Comparison of ENCODE assay signal across 8 mouse cellular contexts in genomic region chr3:94373090-94373489, GRCm38 (mm10). TPM values are rescaled to one million over a fixed set of nuclear protein-coding genes. Genes with fewer than 3 reads are reported as not detected.
DNase-seq lines count a peak whose midpoint lies in the region; ATAC-seq and TF ChIP-seq lines count a peak whose summit lies in the region.

No protein-coding gene starts in this region.

- peak overlapping the region; percentile 12 for H3K4me2 ChIP-seq in forebrain, embryonic 16.5 days (ENCODE audit: low read length)
- H3K4me2 ChIP-seq in limb, embryonic 12.5 days = peak overlapping the region; percentile 57
- H3K4me2 ChIP-seq in neural tube, embryonic 13.5 days = peak overlapping the region; percentile 45

- no peak overlapping the region for H3K27ac ChIP-seq in forebrain, embryonic 16.5 days (ENCODE audit: low read length)
- H3K27ac ChIP-seq in limb, embryonic 12.5 days = no peak overlapping the region
- no peak overlapping the region for H3K27ac ChIP-seq in neural tube, embryonic 13.5 days (replicated peaks)

- no peaks in the 10 kb centered on the region for H3K36me3 ChIP-seq in forebrain, embryonic 16.5 days (ENCODE audit: control insufficient read depth, insufficient read depth)
- H3K36me3 ChIP-seq in limb, embryonic 12.5 days = no peaks in the 10 kb centered on the region
- H3K36me3 ChIP-seq in neural tube, embryonic 13.5 days = no peaks in the 10 kb centered on the region

- CTCF ChIA-PET in Patski (lab: Charles Lee) = no interaction called here

- no peaks in the 10 kb centered on the region for H3K27me3 ChIP-seq in Patski
- no peaks in the 10 kb centered on the region for H3K27me3 ChIP-seq in forebrain, embryonic 16.5 days (replicated peaks; ENCODE audit: control insufficient read depth, insufficient read depth, low read length)
- peaks cover 35% of the 10 kb centered on the region for H3K27me3 ChIP-seq in limb, embryonic 12.5 days
- H3K27me3 ChIP-seq in neural tube, embryonic 13.5 days = peaks cover 14% of the 10 kb centered on the region

- no peaks in the 10 kb centered on the region for H3K9me3 ChIP-seq in forebrain, embryonic 16.5 days (ENCODE audit: control insufficient read depth, low read length)
- no peaks in the 10 kb centered on the region for H3K9me3 ChIP-seq in limb, embryonic 12.5 days
- no peaks in the 10 kb centered on the region for H3K9me3 ChIP-seq in neural tube, embryonic 13.5 days

- peaks cover 19% of the 10 kb centered on the region for H3K4me1 ChIP-seq in forebrain, embryonic 16.5 days (replicated peaks; ENCODE audit: control insufficient read depth, insufficient read depth, low read length)
- H3K4me1 ChIP-seq in limb, embryonic 12.5 days (replicated peaks) = peaks cover 33% of the 10 kb centered on the region
- H3K4me1 ChIP-seq in neural tube, embryonic 13.5 days (replicated peaks) = peaks cover 26% of the 10 kb centered on the region

- 1% methylated on average over 10 of the region's 10 CpGs for WGBS in forebrain, embryonic 16.5 days
- WGBS in limb, embryonic 12.5 days = 2% methylated on average over 10 of the region's 10 CpGs
- 4% methylated on average over 10 of the region's 10 CpGs for WGBS in neural tube, embryonic 13.5 days

- POLR2A ChIA-PET in Patski (lab: Charles Lee) = no interaction called here

- H3K4me3 ChIP-seq in forebrain, embryonic 16.5 days (replicated peaks; ENCODE audit: low read length) = no peak overlapping the region
- H3K4me3 ChIP-seq in limb, embryonic 12.5 days (replicated peaks) = peak overlapping the region; percentile 26
- H3K4me3 ChIP-seq in neural tube, embryonic 13.5 days = peak overlapping the region; percentile 8

- ATAC-seq in Patski = peak; percentile 11
- peak; percentile 34 for ATAC-seq in forebrain, embryonic 16.5 days
- ATAC-seq in limb, embryonic 12.5 days (ENCODE audit: insufficient number of reproducible peaks, insufficient read depth, low FRiP score, low TSS enrichment, low read depth) = no peak
- ATAC-seq in neural tube, embryonic 13.5 days (ENCODE audit: low read depth) = peak; percentile 38

- no peak for TF ChIP-seq CTCF in Patski (IDR thresholded peaks at IDR 0.05)

- peak; percentile 91 for DNase-seq in heart, adult 11 months
- DNase-seq in heart, adult 8-10 months (ENCODE audit: low spot score) = no peak
- DNase-seq in Patski (ENCODE audit: low read depth, low spot score) = no peak
- DNase-seq in urinary bladder, postnatal 25 days (ENCODE audit: low spot score) = no peak
- DNase-seq in frontal cortex, postnatal 25 days (ENCODE audit: low spot score in 2 of 2) = no peak

- in situ Hi-C loops in Patski (cut with MboI; ENCODE audit: low pct_unique_long_range_greater_than_20kb) = loop anchor here (25.0 kb wide), 1 partner anchor 611 kb away; the partner anchor contains the start of gene Gm5773

- 0 out of 2 replicates have a peak overlapping the region, but pooled peaks have one; percentile 35 for H3K9ac ChIP-seq in forebrain, embryonic 16.5 days (replicated peaks; ENCODE audit: low read depth, low read length)
- H3K9ac ChIP-seq in limb, embryonic 12.5 days (replicated peaks) = peak overlapping the region; percentile 40
- peak overlapping the region; percentile 34; the same call in 1 of the 2 replicates for H3K9ac ChIP-seq in neural tube, embryonic 13.5 days

RNA-seq across cellular contexts. Expression of gene Rorc, which starts 0.5 kb away (rescaled TPM):
- 10 to 100 TPM; 36.3 to 53.0 (median 47.2) TPM for total RNA-seq in heart, adult 8-10 months (2022)
- polyA plus RNA-seq in Patski (2021) = 16.1 TPM
- polyA plus RNA-seq in forebrain, embryonic 16.5 days (2015; fragmentation: Nextera tagmentation; extraction: Ambion mirVana) = 0.37 and 0.54 TPM in 2 replicates
- 1.1 TPM in 2 replicates for polyA plus RNA-seq in limb, embryonic 12.5 days (2016; fragmentation: Nextera tagmentation; extraction: Ambion mirVana)
- polyA plus RNA-seq in neural tube, embryonic 13.5 days (2015; fragmentation: Nextera tagmentation; extraction: Ambion mirVana) = 0.33 and 0.36 TPM in 2 replicates

RNA-seq across cellular contexts. Expression of gene C2cd4d, which starts 10.9 kb away (rescaled TPM):
- under 1 TPM in 2 of 4 experiments, not detected in 2; 0.31 to 0.46 TPM for total RNA-seq in heart, adult 8-10 months (2022)
- not detected for polyA plus RNA-seq in Patski (2021)
- polyA plus RNA-seq in forebrain, embryonic 16.5 days (2015; fragmentation: Nextera tagmentation; extraction: Ambion mirVana) = 1.1 and 1.3 TPM in 2 replicates
- polyA plus RNA-seq in limb, embryonic 12.5 days (2016; fragmentation: Nextera tagmentation; extraction: Ambion mirVana) = 2.0 and 2.1 TPM in 2 replicates
- 2.2 TPM in 2 replicates for polyA plus RNA-seq in neural tube, embryonic 13.5 days (2015; fragmentation: Nextera tagmentation; extraction: Ambion mirVana)

RNA-seq across cellular contexts. Expression of gene Lingo4, which starts 25.2 kb away (rescaled TPM):
- total RNA-seq in heart, adult 8-10 months (2022) = under 1 TPM in 3 of 4 experiments, not detected in 1; 0.14 to 0.37 (median 0.17) TPM
- 0.06 TPM for polyA plus RNA-seq in Patski (2021)
- 1.1 and 1.2 TPM in 2 replicates for polyA plus RNA-seq in forebrain, embryonic 16.5 days (2015; fragmentation: Nextera tagmentation; extraction: Ambion mirVana)
- 0.09 TPM in 1 of 2 replicates, not detected in the other for polyA plus RNA-seq in limb, embryonic 12.5 days (2016; fragmentation: Nextera tagmentation; extraction: Ambion mirVana)
- polyA plus RNA-seq in neural tube, embryonic 13.5 days (2015; fragmentation: Nextera tagmentation; extraction: Ambion mirVana) = 0.70 and 1.0 TPM in 2 replicates

RNA-seq across cellular contexts. Expression of gene Them5, which starts 31.2 kb away (rescaled TPM):
- total RNA-seq in heart, adult 8-10 months (2022) = not detected
- polyA plus RNA-seq in Patski (2021) = 0.06 TPM
- polyA plus RNA-seq in forebrain, embryonic 16.5 days (2015; fragmentation: Nextera tagmentation; extraction: Ambion mirVana) = 0.33 and 0.65 TPM in 2 replicates
- 0.28 TPM in 1 of 2 replicates, not detected in the other for polyA plus RNA-seq in limb, embryonic 12.5 days (2016; fragmentation: Nextera tagmentation; extraction: Ambion mirVana)
- 0.30 TPM in 1 of 2 replicates, not detected in the other for polyA plus RNA-seq in neural tube, embryonic 13.5 days (2015; fragmentation: Nextera tagmentation; extraction: Ambion mirVana)

RNA-seq across cellular contexts. Expression of gene Tdrkh, which starts 40.0 kb away (rescaled TPM):
- 1 to 10 TPM; 4.5 to 7.0 (median 6.1) TPM for total RNA-seq in heart, adult 8-10 months (2022)
- polyA plus RNA-seq in Patski (2021) = 14.3 TPM
- 67.0 and 75.3 TPM in 2 replicates for polyA plus RNA-seq in forebrain, embryonic 16.5 days (2015; fragmentation: Nextera tagmentation; extraction: Ambion mirVana)
- polyA plus RNA-seq in limb, embryonic 12.5 days (2016; fragmentation: Nextera tagmentation; extraction: Ambion mirVana) = 8.5 and 8.6 TPM in 2 replicates
- polyA plus RNA-seq in neural tube, embryonic 13.5 days (2015; fragmentation: Nextera tagmentation; extraction: Ambion mirVana) = 51.0 and 51.9 TPM in 2 replicates
